Mouse (Mus musculus): Measurements from ENCODE around the gene Sbk2. TPM values are rescaled to one million over a fixed set of nuclear protein-coding genes. Genes with fewer than 3 reads are reported as not detected.

Sbk2 gene
- total and polyA plus RNA-seq, 2 experiments from 2014 or later = 0.20 to 0.49 TPM

- Histone ChIP-seq H3K36me3 (ENCODE audit: insufficient read depth, low read length) (no peaks in the 10 kb centered on the region), H3K9ac (replicated peaks; ENCODE audit: low read length, poor library complexity, severe bottlenecking) (no peak overlapping the region), H3K27me3 (ENCODE audit: insufficient read depth, low read length) (no peaks in the 10 kb centered on the region), H3K4me1 (ENCODE audit: insufficient read depth, low read length) (no peaks in the 10 kb centered on the region), H3K4me2 (ENCODE audit: low read depth, low read length, poor library complexity, severe bottlenecking) (no peak overlapping the region), H3K27ac (ENCODE audit: low read depth, low read length) (no peak overlapping the region), H3K9me3 (ENCODE audit: low read length) (no peaks in the 10 kb centered on the region), H3K4me3 (ENCODE audit: low read depth, low read length) (no peak overlapping the region)
- WGBS = 81% methylated on average over 4 of the region's 4 CpGs
- ATAC-seq (ENCODE audit: low FRiP score) (no peak), DNase-seq (ENCODE audit: low spot score) (no peak)
- no peak for TF ChIP-seq CTCF (IDR thresholded peaks at IDR 0.05)
Measured at GRCm38 (mm10) chr7:4934160-4934914, 29.9 kb downstream of the Sbk2 start.

GRCm38 (mm10) chr7:4933103-4933502 lies 31.1 kb downstream of the Sbk2 start:
- no peaks in the 10 kb centered on the region for H3K9me3 ChIP-seq (ENCODE audit: low read length)
- H3K9ac ChIP-seq (replicated peaks; ENCODE audit: low read length, poor library complexity, severe bottlenecking) = no peak overlapping the region
- WGBS = 80% methylated on average over 12 of the region's 12 CpGs
- H3K27me3 ChIP-seq (ENCODE audit: insufficient read depth, low read length) = no peaks in the 10 kb centered on the region
- no peak overlapping the region for H3K4me2 ChIP-seq (ENCODE audit: low read depth, low read length, poor library complexity, severe bottlenecking)
- no peak overlapping the region for H3K4me3 ChIP-seq (ENCODE audit: low read depth, low read length)
- H3K27ac ChIP-seq (ENCODE audit: low read depth, low read length) = no peak overlapping the region
- H3K4me1 ChIP-seq (ENCODE audit: insufficient read depth, low read length) = no peaks in the 10 kb centered on the region
- TF ChIP-seq CTCF (IDR thresholded peaks at IDR 0.05) = no peak
- H3K36me3 ChIP-seq (ENCODE audit: insufficient read depth, low read length) = no peaks in the 10 kb centered on the region
- no peak for DNase-seq (ENCODE audit: low spot score)
- no peak for ATAC-seq (ENCODE audit: low FRiP score)

GRCm38 (mm10) chr7:4928323-4928722 lies 35.9 kb downstream of the Sbk2 start:
- H3K4me1 ChIP-seq (ENCODE audit: insufficient read depth, low read length) = peaks cover 22% of the 10 kb centered on the region; the same call in 1 of the 2 replicates
- ATAC-seq (ENCODE audit: low FRiP score) = no peak
- no peak overlapping the region for H3K27ac ChIP-seq (ENCODE audit: low read depth, low read length)
- H3K4me3 ChIP-seq (ENCODE audit: low read depth, low read length) = no peak overlapping the region
- no peak overlapping the region for H3K4me2 ChIP-seq (ENCODE audit: low read depth, low read length, poor library complexity, severe bottlenecking)
- no peaks in the 10 kb centered on the region for H3K27me3 ChIP-seq (ENCODE audit: insufficient read depth, low read length)
- no peaks in the 10 kb centered on the region for H3K9me3 ChIP-seq (ENCODE audit: low read length)
- WGBS = 86% methylated on average over 17 of the region's 17 CpGs
- DNase-seq (ENCODE audit: low spot score) = no peak
- no peak overlapping the region for H3K9ac ChIP-seq (replicated peaks; ENCODE audit: low read length, poor library complexity, severe bottlenecking)
- H3K36me3 ChIP-seq (ENCODE audit: insufficient read depth, low read length) = no peaks in the 10 kb centered on the region
- TF ChIP-seq CTCF (IDR thresholded peaks at IDR 0.05) = no peak

GRCm38 (mm10) chr7:4927711-4928110 lies 36.5 kb downstream of the Sbk2 start:
- ATAC-seq (ENCODE audit: low FRiP score) (no peak), DNase-seq (ENCODE audit: low spot score) (no peak)
- Histone ChIP-seq H3K4me3 (ENCODE audit: low read depth, low read length) (no peak overlapping the region), H3K27ac (ENCODE audit: low read depth, low read length) (no peak overlapping the region), H3K36me3 (ENCODE audit: insufficient read depth, low read length) (no peaks in the 10 kb centered on the region), H3K9ac (replicated peaks; ENCODE audit: low read length, poor library complexity, severe bottlenecking) (no peak overlapping the region), H3K4me1 (ENCODE audit: insufficient read depth, low read length) (peaks cover 25% of the 10 kb centered on the region; the same call in 1 of the 2 replicates), H3K9me3 (ENCODE audit: low read length) (no peaks in the 10 kb centered on the region), H3K4me2 (ENCODE audit: low read depth, low read length, poor library complexity, severe bottlenecking) (no peak overlapping the region), H3K27me3 (ENCODE audit: insufficient read depth, low read length) (no peaks in the 10 kb centered on the region)
- 64% methylated on average over 8 of the region's 8 CpGs for WGBS
- TF ChIP-seq CTCF (IDR thresholded peaks at IDR 0.05) = no peak

GRCm38 (mm10) chr7:4926849-4927248 lies 37.4 kb downstream of the Sbk2 start:
- no peak for DNase-seq (ENCODE audit: low spot score)
- no peaks in the 10 kb centered on the region for H3K36me3 ChIP-seq (ENCODE audit: insufficient read depth, low read length)
- H3K27ac ChIP-seq (ENCODE audit: low read depth, low read length) = no peak overlapping the region
- TF ChIP-seq CTCF (IDR thresholded peaks at IDR 0.05) = no peak
- ATAC-seq (ENCODE audit: low FRiP score) = no peak
- H3K9me3 ChIP-seq (ENCODE audit: low read length) = no peaks in the 10 kb centered on the region
- H3K9ac ChIP-seq (replicated peaks; ENCODE audit: low read length, poor library complexity, severe bottlenecking) = no peak overlapping the region
- WGBS = 84% methylated on average over 16 of the region's 16 CpGs
- no peak overlapping the region for H3K4me3 ChIP-seq (ENCODE audit: low read depth, low read length)
- no peaks in the 10 kb centered on the region for H3K27me3 ChIP-seq (ENCODE audit: insufficient read depth, low read length)
- H3K4me2 ChIP-seq (ENCODE audit: low read depth, low read length, poor library complexity, severe bottlenecking) = no peak overlapping the region
- H3K4me1 ChIP-seq (ENCODE audit: insufficient read depth, low read length) = peaks cover 26% of the 10 kb centered on the region

Data from midbrain, postnatal 0 days (tissue).